Mouse (Mus musculus) left cerebral cortex, adult 8-10 months (tissue): ENCODE measurements around the gene Plcg2. TPM values are rescaled to one million over a fixed set of nuclear protein-coding genes. Genes with fewer than 3 reads are reported as not detected.

Experiments used
- DNase-seq, 2 experiments: peaks; one replicate each; pipeline ENCODE4 v3.0.0; 2022; ENCODE audit warnings: low spot score in 2 of 2
- total RNA-seq, 4 experiments: library from RNA; stranded (reverse); gene quantifications; 2 replicates each; pipeline ENCODE4 v1.2.4; 2022

Plcg2 gene
- total RNA-seq, 4 experiments from 2014 or later: 2.8 to 5.6 (median 4.7) TPM

- DNase-seq: no peak
Measured at GRCm38 (mm10) chr8:117627096-117627495, 129.0 kb downstream of the Plcg2 start.

DNA sequence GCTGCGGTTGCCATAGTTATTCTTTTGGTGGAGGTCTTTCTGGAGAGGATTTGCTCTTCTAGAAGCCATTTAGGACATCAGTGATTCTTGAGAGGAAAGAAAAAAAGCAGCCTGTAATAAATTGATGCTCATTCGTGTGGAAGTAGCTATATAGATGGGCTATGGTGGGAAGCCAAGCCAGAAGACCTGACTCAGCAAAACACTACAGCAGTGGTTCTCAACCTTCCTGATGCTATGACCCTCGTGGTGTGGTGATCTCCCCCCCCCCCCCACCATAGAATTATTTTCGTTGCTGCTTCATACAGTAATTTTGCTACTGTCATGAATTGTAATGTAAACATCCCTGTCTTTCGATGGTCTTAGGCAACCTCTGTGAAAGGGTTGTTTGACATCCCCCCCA, 134.4 kb downstream of the Plcg2 start:
- no peak for DNase-seq

DNA sequence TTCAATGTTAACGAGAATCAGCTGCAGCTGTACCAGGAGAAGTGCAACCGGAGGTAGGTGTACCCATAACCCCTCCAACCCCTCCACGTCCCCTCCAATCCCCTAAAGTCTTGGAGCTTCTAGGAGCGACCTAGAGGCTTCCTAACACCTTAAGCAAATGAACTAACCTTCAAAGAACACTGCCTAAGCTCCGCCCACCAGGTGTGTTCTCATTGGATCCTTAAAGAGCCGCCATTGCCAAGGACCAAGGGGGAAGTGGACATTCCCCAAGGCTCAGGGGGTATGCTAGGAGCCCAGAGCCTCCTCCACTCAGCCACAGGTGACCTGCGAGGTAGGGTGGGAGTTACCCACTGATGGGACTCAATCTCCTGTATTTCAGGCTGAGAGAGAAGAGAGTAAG, 136.3 kb downstream of the Plcg2 start:
- no peak for DNase-seq

GRCm38 (mm10) chr8:117637462-117637861, 139.4 kb downstream of the Plcg2 start:
- DNase-seq: no peak

DNA sequence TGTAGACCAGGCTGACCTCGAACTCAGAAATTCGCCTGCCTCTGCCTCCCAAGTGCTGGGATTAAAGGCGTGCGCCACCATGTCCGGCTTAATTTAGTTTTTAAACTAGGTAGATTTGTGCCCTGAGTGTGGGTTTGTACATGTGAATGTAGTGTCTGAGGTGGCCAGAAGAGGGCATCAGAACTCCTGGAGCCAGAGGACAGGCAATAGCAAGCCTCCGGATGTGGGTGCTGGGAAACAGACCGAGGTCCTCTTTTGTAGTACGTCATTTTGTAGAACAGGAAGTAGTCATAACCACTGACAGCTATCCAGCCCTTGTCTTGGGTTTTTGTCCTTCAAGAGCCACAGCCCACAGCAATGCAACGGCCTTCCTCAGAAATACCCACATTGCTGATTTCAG, 141.5 kb downstream of the Plcg2 start:
- DNase-seq: no peak

DNA sequence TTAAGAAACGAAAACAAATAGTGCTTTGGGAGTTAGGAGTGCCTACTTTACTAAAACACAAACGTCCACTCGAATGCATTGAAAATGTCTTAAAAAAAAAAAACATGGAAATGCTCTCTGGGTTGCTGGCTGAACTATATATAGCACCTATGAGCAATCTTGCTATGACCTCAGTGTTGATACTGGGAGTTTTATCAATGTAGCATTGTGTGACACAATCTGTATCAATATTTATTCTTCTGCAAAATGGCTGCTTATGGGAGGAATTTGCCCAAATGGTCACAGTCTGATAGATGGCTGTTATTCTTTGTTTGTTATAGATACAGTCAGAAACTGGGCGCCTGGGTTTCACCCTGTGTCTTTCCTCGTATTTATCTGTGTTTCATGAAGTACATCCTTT, 147.4 kb downstream of the Plcg2 start:
- no peak for DNase-seq

DNA sequence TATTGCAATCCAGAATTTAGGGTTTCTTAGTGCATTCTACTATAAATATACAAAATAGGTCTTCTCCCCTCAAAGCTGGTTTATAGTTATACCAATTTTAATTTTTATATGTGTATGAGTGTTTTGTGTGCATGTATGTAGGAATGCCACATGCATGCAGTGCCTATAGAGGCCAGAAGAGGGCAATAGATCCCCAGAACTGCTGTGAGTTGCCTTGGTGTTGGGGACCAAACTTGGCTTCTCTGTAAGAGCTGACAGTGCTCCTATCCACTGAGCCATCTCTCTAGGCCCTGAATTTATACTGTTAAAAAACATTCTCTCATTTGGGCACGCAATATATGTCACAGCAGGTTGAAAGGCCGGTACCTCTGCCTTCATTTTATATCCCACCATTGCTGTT, 147.9 kb downstream of the Plcg2 start:
- DNase-seq: peak in 1 of 2 experiments; percentile 28

DNA sequence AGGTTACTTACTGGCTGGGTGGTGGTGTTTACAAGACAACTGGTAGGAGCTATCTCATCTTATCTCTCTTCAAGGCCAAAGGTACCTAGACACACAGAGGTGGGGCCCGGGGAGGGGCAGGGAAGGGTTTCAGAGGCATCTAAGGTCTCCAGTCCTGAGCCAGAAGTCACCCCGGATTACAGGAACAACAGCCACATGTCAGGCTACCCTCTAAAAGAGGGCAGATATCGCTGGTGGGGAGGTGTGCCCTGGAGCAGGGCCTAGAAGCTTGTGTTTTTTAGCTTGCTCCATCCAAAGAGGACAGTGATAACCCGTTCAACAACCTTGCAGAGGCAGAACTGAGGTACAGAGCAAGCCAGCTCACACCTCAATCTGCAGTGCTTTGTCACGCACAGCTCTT, 148.3 kb downstream of the Plcg2 start:
- DNase-seq: no peak

DNA sequence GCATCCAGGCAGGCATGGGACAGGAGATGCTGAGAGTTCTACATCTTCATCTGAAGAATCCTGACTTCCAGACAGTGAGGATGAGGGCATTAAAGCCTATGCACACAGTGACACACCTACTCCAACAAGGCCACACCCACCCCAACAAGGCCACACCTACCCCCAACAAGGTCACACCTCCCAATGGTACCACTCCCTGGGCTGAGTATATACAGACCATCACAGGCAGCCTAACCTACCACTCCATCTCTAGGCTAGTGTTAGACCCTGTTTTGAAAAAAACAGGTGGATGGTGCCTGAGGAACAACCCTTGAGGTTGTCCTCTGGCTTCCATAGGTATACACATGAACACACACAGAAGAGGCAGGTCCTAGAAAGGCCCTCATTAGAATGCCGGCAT, 154.2 kb downstream of the Plcg2 start:
- DNase-seq: no peak

GRCm38 (mm10) chr8:117658990-117659389, 160.9 kb downstream of the Plcg2 start:
- no peak for DNase-seq

DNA sequence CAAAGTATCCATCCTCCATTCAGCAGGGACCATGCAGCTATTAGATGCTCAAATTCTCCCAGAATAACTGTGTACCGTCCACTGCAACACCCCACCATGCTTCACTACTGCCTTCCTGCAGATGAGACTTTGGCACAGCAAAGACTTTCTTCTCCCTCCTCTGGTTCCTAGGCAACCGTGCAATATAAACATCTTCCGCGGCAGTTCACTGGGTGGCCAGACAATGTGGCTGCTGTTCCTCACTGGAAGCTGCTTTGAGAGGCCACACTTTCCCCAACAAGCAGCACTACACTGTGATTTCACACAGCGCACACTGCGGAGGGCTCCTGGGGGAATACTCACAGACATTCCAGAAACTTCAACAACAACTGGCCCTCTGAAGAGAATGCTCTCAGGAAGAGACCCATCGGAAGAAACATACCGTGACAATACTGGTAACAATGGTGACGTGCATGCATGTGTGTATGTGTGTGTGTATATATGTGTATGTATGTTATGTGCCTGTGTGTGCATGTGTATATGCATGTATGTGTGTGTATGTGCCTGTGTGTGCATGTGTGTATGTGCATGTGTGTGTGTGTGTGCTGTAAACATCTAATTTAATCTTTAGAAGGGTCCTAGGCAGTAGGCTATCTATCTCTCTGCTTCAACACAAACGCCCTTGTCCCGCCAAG, 162.4 kb downstream of the Plcg2 start:
- no peak for DNase-seq

GRCm38 (mm10) chr8:117667349-117668124, 169.4 kb downstream of the Plcg2 start:
- no peak for DNase-seq

DNA sequence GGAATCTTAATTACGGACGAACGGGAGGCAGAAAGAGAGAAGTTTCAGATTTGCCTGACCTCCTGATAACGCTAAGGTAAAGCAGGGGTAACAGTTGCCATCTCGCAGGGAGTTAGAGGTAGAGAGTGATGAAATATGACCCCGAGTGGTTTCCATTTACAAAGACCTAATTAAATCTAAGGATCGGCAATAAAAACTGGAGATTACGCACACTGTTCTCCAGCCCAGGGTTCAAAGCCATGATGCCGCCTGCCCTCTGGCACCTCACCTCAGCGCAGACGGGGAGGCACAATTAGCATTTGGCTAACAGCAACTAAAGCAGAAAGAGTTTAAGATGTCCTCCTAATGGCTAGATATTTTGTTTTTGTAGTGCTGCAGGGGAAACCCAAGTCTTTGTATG, 172.4 kb downstream of the Plcg2 start:
- DNase-seq: no peak

- no peak for DNase-seq
Measured at GRCm38 (mm10) chr8:117672558-117672957, 174.5 kb downstream of the Plcg2 start.

DNA sequence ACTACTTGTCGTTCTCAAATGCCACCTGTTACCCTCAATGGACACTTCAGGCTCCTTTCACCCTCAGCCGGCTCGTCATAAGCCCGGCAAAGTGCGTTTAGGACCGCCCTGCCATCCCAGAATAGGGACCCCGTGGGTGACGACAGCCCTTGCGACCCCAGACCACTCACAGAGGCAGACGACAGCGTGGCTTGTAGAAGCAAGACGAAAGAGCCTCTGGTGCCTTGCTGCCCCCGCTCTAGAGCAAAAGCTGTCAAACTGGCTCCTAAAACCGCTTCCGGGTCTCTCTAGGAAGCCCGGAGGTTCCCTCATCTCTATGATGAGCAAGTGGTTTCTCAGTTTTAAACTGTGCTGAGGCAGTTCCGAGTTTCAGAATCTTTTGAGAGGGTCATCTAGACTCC, 175.3 kb downstream of the Plcg2 start, which contains the start of gene Sdr42e1:
Gene Sdr42e1, minus strand, starts transcription at position 260 of the 401 bp plus-strand sequence.
- peak; percentile 9 to 14 for DNase-seq

- DNase-seq: no peak
Measured at GRCm38 (mm10) chr8:117675171-117675570, 177.1 kb downstream of the Plcg2 start.

- DNase-seq: no peak
Measured at GRCm38 (mm10) chr8:117676460-117676859, 178.4 kb downstream of the Plcg2 start.

- DNase-seq: no peak
Measured at GRCm38 (mm10) chr8:117677011-117677410, 178.9 kb downstream of the Plcg2 start.

DNA sequence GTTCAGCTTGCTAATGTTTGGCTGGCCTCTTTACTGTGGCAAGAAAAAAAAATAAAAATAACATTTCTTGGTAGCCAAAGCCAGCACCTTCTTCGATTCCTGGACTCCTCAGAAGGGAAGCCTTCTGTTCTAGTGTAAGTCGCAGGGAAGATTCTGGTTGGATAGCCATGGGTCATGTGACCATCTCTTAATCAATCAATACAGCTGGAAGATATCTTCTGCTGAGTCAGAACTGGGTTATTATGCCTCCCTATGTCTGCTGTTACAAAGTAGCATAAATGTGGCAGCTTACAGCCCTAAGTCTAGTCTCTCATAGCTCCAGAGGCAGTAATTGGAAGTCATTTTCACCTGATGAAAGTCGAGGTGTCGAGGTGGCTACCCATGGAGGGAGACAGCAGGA, 180.6 kb downstream of the Plcg2 start:
- no peak for DNase-seq

GRCm38 (mm10) chr8:117683925-117684472, 185.9 kb downstream of the Plcg2 start:
- no peak for DNase-seq

- DNase-seq: no peak
Measured at GRCm38 (mm10) chr8:117684504-117684903, 186.4 kb downstream of the Plcg2 start.
